12 mouse cellular contexts compared by ENCODE assay signal in genomic region chr8:122011066-122011588, GRCm38 (mm10).
DNase-seq lines count a peak whose midpoint lies in the region; ATAC-seq and TF ChIP-seq lines count a peak whose summit lies in the region.
"Had no signal": no experiment of that assay in that cellular context is flagged by ENCODE, and none has a peak within 500 bp of the region (broad histone marks: within the 10 kb centered on the region; RNA-seq: fewer than 3 reads in every experiment).

No protein-coding gene starts in this region.

- no peak overlapping the region for H3K4me3 ChIP-seq in heart, embryonic 13.5 days
- H3K4me3 ChIP-seq in limb, embryonic 13.5 days: no peak overlapping the region
- H3K4me3 ChIP-seq in limb, embryonic 10.5 days: no peak overlapping the region
- H3K4me3 ChIP-seq in embryonic fibroblast, embryonic 13.5 days (ENCODE audit: insufficient read depth, low read length): no peak overlapping the region
- H3K4me3 ChIP-seq: lung, embryonic 15.5 days had no signal

- DNase-seq in heart, postnatal 36 days: no peak
- no peak for DNase-seq in limb, embryonic 10.5 days (ENCODE audit: low spot score)
- DNase-seq in MN1 (ENCODE audit: low spot score): peak; percentile 46
- DNase-seq in embryo, embryonic 10 days (ENCODE audit: low spot score): no peak
- DNase-seq: cerebellum, adult 11 months; kidney, adult 18-20 months had no signal

- TF ChIP-seq CTCF in embryonic fibroblast, embryonic 13.5 days (IDR thresholded peaks at IDR 0.05; ENCODE audit: borderline replicate concordance, insufficient read depth, low read length): no peak

- H3K9me3 ChIP-seq in heart, embryonic 13.5 days: no peaks in the 10 kb centered on the region
- H3K9me3 ChIP-seq in limb, embryonic 13.5 days: no peaks in the 10 kb centered on the region
- no peaks in the 10 kb centered on the region for H3K9me3 ChIP-seq in limb, embryonic 10.5 days (replicated peaks)
- H3K9me3 ChIP-seq: lung, embryonic 15.5 days had no signal

- peak overlapping the region; percentile 33; the same call in 1 of the 2 replicates for H3K9ac ChIP-seq in heart, embryonic 13.5 days
- no peak overlapping the region for H3K9ac ChIP-seq in limb, embryonic 13.5 days
- H3K9ac ChIP-seq: hindbrain, embryonic 14.5 days; lung, embryonic 15.5 days had no signal

- H3K36me3 ChIP-seq in heart, embryonic 13.5 days: peaks cover 67% of the 10 kb centered on the region
- H3K36me3 ChIP-seq in limb, embryonic 13.5 days: peaks cover 65% of the 10 kb centered on the region
- peaks cover 84% of the 10 kb centered on the region for H3K36me3 ChIP-seq in limb, embryonic 10.5 days

- H3K4me2 ChIP-seq in heart, embryonic 13.5 days: no peak overlapping the region
- no peak overlapping the region for H3K4me2 ChIP-seq in limb, embryonic 13.5 days (replicated peaks)
- H3K4me2 ChIP-seq: hindbrain, embryonic 14.5 days; lung, embryonic 15.5 days had no signal

- intact Hi-C loops in heart, postnatal 36 days (cut with DNase I): no loop called here

- TF ChIP-seq POLR2A in embryonic fibroblast, embryonic 13.5 days (IDR thresholded peaks at IDR 0.05; ENCODE audit: low read depth, low read length): no peak

- ATAC-seq in heart, embryonic 13.5 days (ENCODE audit: extremely low read depth, insufficient number of reproducible peaks, low FRiP score, low TSS enrichment): no peak
- ATAC-seq in limb, embryonic 13.5 days (ENCODE audit: low FRiP score, low read depth): 0 out of 2 replicates have a peak, but pooled peaks have one; percentile 8
- ATAC-seq in megakaryocyte progenitor cell, adult 5-6 weeks (replicated peaks; ENCODE audit: poor library complexity): no peak

- H3K27ac ChIP-seq in heart, embryonic 13.5 days (replicated peaks): no peak overlapping the region; the same call in 1 of the 2 replicates
- H3K27ac ChIP-seq in limb, embryonic 13.5 days: no peak overlapping the region
- no peak overlapping the region for H3K27ac ChIP-seq in limb, embryonic 10.5 days
- 0 out of 2 replicates have a peak overlapping the region, but pooled peaks have one; percentile 9 for H3K27ac ChIP-seq in embryonic fibroblast, embryonic 13.5 days (ENCODE audit: insufficient read depth, low read length)
- H3K27ac ChIP-seq: hindbrain, embryonic 14.5 days; lung, embryonic 15.5 days had no signal

- peaks cover 37% of the 10 kb centered on the region for H3K4me1 ChIP-seq in heart, embryonic 13.5 days
- H3K4me1 ChIP-seq in limb, embryonic 13.5 days: 0 out of 2 replicates have a peak, but pooled peaks cover 12% of the 10 kb centered on the region
- H3K4me1 ChIP-seq in limb, embryonic 10.5 days: peaks cover 6% of the 10 kb centered on the region
- peaks cover 13% of the 10 kb centered on the region for H3K4me1 ChIP-seq in embryonic fibroblast, embryonic 13.5 days (ENCODE audit: control insufficient read depth, insufficient read depth, low read length)
- H3K4me1 ChIP-seq: lung, embryonic 15.5 days had no signal

- H3K27me3 ChIP-seq in heart, embryonic 13.5 days (replicated peaks): no peaks in the 10 kb centered on the region
- H3K27me3 ChIP-seq in limb, embryonic 13.5 days: no peaks in the 10 kb centered on the region
- no peaks in the 10 kb centered on the region for H3K27me3 ChIP-seq in limb, embryonic 10.5 days (ENCODE audit: low read depth, poor library complexity, severe bottlenecking)
- H3K27me3 ChIP-seq: lung, embryonic 15.5 days had no signal

- 42% methylated on average over 7 of the region's 7 CpGs for WGBS in heart, embryonic 13.5 days
- WGBS in limb, embryonic 13.5 days: 48% methylated on average over 7 of the region's 7 CpGs
- 64% methylated on average over 7 of the region's 7 CpGs for WGBS in limb, embryonic 10.5 days
